Mouse (Mus musculus) myocyte (in vitro differentiated cells): Measurements from ENCODE around the gene Orc1.

ENCODE experiments used
- E2F4 ChIP-seq: IDR thresholded peaks from one replicate; pipeline ENCODE4 v1.6.1; 2011; ENCODE audit warnings: mild to moderate bottlenecking, control low read depth, moderate library complexity; ENCODE audit not compliant: insufficient read depth
- MAX ChIP-seq: IDR thresholded peaks from one replicate; pipeline ENCODE4 v1.6.1; 2011; ENCODE audit warnings: low read depth, mild to moderate bottlenecking, control low read depth
- MYOD1 ChIP-seq, 3 experiments: IDR thresholded peaks; one replicate each; pipeline ENCODE4 v1.6.1; 2011; ENCODE audit warnings: control low read depth in 2 of 3, low read depth in 2 of 3, mild to moderate bottlenecking in 2 of 3, moderate library complexity in 1 of 3; ENCODE audit not compliant: insufficient read length in 2 of 3, control insufficient read depth in 1 of 3
- POLR2A ChIP-seq: IDR thresholded peaks from one replicate; pipeline ENCODE4 v1.6.1; 2011; ENCODE audit warnings: low read depth, mild to moderate bottlenecking, control low read depth, moderate library complexity; ENCODE audit not compliant: insufficient read length
- POLR2AphosphoS2 ChIP-seq: IDR thresholded peaks from one replicate; pipeline ENCODE4 v1.6.1; 2011; ENCODE audit warnings: low read depth, control low read depth; ENCODE audit not compliant: insufficient read length
- REST ChIP-seq: IDR thresholded peaks from one replicate; pipeline ENCODE4 v1.6.1; 2011; ENCODE audit warnings: mild to moderate bottlenecking, control low read depth, moderate library complexity; ENCODE audit not compliant: insufficient read depth, insufficient read length
- USF1 ChIP-seq: IDR thresholded peaks from one replicate; pipeline ENCODE4 v1.6.1; 2011; ENCODE audit warnings: low read depth, mild to moderate bottlenecking, control low read depth, moderate library complexity

DNA sequence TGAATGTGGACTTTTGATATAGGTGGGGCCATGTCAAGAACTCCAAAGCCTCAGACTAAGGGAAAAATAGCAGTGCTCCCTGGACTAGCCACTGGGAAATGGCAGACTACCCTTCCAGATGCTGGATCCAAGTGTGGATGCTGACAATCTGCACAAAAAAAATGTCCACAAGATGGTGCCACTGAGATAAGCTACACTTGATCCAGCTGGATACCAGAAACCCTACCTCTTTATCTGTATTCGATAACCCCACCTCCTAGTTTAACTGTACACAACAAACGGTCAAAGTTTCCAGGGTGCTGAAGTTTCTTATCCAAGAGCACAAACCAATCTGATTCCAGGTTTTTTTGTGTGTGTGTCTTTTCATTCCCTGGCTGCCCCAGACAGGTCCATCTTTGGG is 85.2 kb downstream of the Orc1 start:
- TF ChIP-seq POLR2A (no peak), REST (no peak), MAX (no peak), POLR2AphosphoS2 (no peak), USF1 (no peak), E2F4 (no peak), MYOD1 (IDR thresholded peaks at IDR 0.05; ENCODE audit: control insufficient read depth in 1 of 3, insufficient read length in 2 of 3, low read depth in 2 of 3) (no peak)
